In the genomic region with DNA sequence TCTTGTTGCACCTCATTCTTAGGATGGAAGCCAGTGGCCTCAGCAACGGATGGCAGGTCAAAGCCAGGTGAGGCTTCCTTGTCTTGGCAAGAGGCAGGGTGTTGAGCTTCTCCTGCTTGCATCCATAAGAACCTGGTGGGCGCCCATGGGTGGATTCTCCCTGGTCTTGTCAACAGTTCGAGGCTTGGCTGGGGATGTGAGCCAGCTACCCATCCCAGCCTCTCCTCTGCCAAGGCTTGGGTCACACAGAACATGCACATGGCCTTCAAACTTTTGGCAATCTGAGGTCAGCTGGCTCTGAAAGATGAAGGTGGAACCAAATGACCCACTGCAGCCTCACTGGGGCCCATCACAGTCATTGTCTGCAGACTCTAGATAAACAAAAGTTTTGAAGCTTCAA, we compare ENCODE assay signal across 10 mouse cellular contexts.
"Had no signal": no experiment of that assay in that cellular context is flagged by ENCODE, and none has a peak within 500 bp of the region (broad histone marks: within the 10 kb centered on the region; RNA-seq: fewer than 3 reads in every experiment).

No protein-coding gene starts in this region.

- DNase-seq: liver, embryonic 13.5 days; liver, postnatal 0 days; lung, postnatal 36 days; thymus, postnatal 4 days had no signal

- H3K4me1 ChIP-seq: limb, embryonic 10.5 days; midbrain, embryonic 15.5 days; neural tube, embryonic 12.5 days had no signal

- H3K4me3 ChIP-seq: left cerebral cortex, adult 2 months; limb, embryonic 10.5 days; liver, embryonic 13.5 days; midbrain, embryonic 15.5 days; neural tube, embryonic 12.5 days had no signal

- H3K9ac ChIP-seq: liver, embryonic 13.5 days; liver, postnatal 0 days; midbrain, embryonic 15.5 days; neural tube, embryonic 12.5 days had no signal

- H3K27ac ChIP-seq: left cerebral cortex, adult 2 months; limb, embryonic 10.5 days; liver, embryonic 13.5 days; midbrain, embryonic 15.5 days; neural tube, embryonic 12.5 days; stomach, postnatal 0 days had no signal

- H3K4me2 ChIP-seq: liver, embryonic 13.5 days; midbrain, embryonic 15.5 days; neural tube, embryonic 12.5 days had no signal

- H3K9me3 ChIP-seq: limb, embryonic 10.5 days; liver, embryonic 13.5 days; midbrain, embryonic 15.5 days; neural tube, embryonic 12.5 days had no signal

- H3K27me3 ChIP-seq: liver, embryonic 13.5 days; midbrain, embryonic 15.5 days; neural tube, embryonic 12.5 days had no signal

- ATAC-seq: intestine, embryonic 16.5 days; liver, postnatal 0 days; midbrain, embryonic 15.5 days had no signal

- H3K36me3 ChIP-seq: midbrain, embryonic 15.5 days had no signal
